Mouse (Mus musculus): Measurements from ENCODE around the gene Arhgap27. TPM values are rescaled to one million over a fixed set of nuclear protein-coding genes. Genes with fewer than 3 reads are reported as not detected.

Arhgap27 gene
- polyA plus RNA-seq, 1 experiment from 2014 or later, result 3.4 TPM

GRCm38 (mm10) chr11:103357710-103358109, 5.8 kb downstream of the Arhgap27 start:
- WGBS (ENCODE audit: insufficient replicate concordance), result 86% methylated on average over 10 of the region's 10 CpGs
- Histone ChIP-seq H3K4me1 (ENCODE audit: control insufficient read depth, insufficient read depth, low read length) (peaks cover 26% of the 10 kb centered on the region), H3K27ac (ENCODE audit: low read depth, low read length) (no peak overlapping the region), H3K9ac (ENCODE audit: low read depth, low read length) (no peak overlapping the region), H3K36me3 (ENCODE audit: control insufficient read depth, insufficient read depth, low read length) (no peaks in the 10 kb centered on the region), H3K4me3 (ENCODE audit: low read depth, low read length) (no peak overlapping the region), H3K9me3 (replicated peaks; ENCODE audit: control insufficient read depth, low read length) (peaks cover under 1% of the 10 kb centered on the region; the same call in 1 of the 2 replicates), H3K27me3 (ENCODE audit: control insufficient read depth, insufficient read depth, low read length) (peaks cover 57% of the 10 kb centered on the region), H3K4me2 (no peak overlapping the region)
- no peak for ATAC-seq (replicated peaks; ENCODE audit: insufficient number of reproducible peaks, low FRiP score, low TSS enrichment)

GRCm38 (mm10) chr11:103356938-103357670, 6.4 kb downstream of the Arhgap27 start:
- Histone ChIP-seq H3K36me3 (ENCODE audit: control insufficient read depth, insufficient read depth, low read length) (no peaks in the 10 kb centered on the region), H3K27ac (ENCODE audit: low read depth, low read length) (no peak overlapping the region), H3K4me3 (ENCODE audit: low read depth, low read length) (no peak overlapping the region), H3K4me2 (no peak overlapping the region), H3K9me3 (replicated peaks; ENCODE audit: control insufficient read depth, low read length) (peaks cover 3% of the 10 kb centered on the region; the same call in 1 of the 2 replicates), H3K27me3 (ENCODE audit: control insufficient read depth, insufficient read depth, low read length) (peaks cover 51% of the 10 kb centered on the region), H3K4me1 (ENCODE audit: control insufficient read depth, insufficient read depth, low read length) (peaks cover 20% of the 10 kb centered on the region; the same call in 1 of the 2 replicates), H3K9ac (ENCODE audit: low read depth, low read length) (no peak overlapping the region)
- WGBS (ENCODE audit: insufficient replicate concordance), result 75% methylated on average over 16 of the region's 16 CpGs
- ATAC-seq (replicated peaks; ENCODE audit: insufficient number of reproducible peaks, low FRiP score, low TSS enrichment), result no peak

DNA sequence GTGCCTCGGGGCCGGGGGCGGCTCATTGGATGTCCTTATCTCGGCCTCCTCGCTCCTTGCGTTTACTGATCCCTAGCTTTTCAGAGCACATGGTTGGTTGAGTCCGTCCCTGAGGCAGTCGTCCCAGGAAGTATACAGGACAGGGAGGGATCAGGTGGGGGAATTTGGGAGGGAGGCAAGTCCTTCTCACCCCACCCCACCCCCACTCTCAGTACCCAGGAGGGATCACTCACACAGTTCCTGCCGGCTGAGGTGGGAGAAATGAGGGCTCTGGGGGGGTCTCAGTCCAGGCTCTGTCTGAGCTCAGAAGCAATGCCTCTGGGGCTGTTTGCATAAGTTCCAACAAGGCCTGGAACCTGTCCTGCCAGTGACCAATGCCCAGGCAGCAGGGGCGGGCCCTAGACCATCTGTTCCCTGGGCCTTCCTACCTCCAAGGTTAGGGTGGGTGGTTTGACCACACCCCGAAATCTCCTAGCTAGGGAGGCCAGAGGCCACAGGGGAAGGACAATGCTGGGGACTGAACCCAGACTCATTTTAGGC, 7.4 kb downstream of the Arhgap27 start:
- peaks cover 3% of the 10 kb centered on the region; the same call in 1 of the 2 replicates for H3K9me3 ChIP-seq (replicated peaks; ENCODE audit: control insufficient read depth, low read length)
- H3K36me3 ChIP-seq (ENCODE audit: control insufficient read depth, insufficient read depth, low read length), result no peaks in the 10 kb centered on the region
- no peak for ATAC-seq (replicated peaks; ENCODE audit: insufficient number of reproducible peaks, low FRiP score, low TSS enrichment)
- H3K27ac ChIP-seq (ENCODE audit: low read depth, low read length), result no peak overlapping the region
- H3K4me3 ChIP-seq (ENCODE audit: low read depth, low read length), result no peak overlapping the region
- WGBS (ENCODE audit: insufficient replicate concordance), result 19% methylated on average over 11 of the region's 11 CpGs
- H3K4me2 ChIP-seq, result peak overlapping the region; percentile 27
- peaks cover 42% of the 10 kb centered on the region for H3K27me3 ChIP-seq (ENCODE audit: control insufficient read depth, insufficient read depth, low read length)
- peaks cover 14% of the 10 kb centered on the region; the same call in 1 of the 2 replicates for H3K4me1 ChIP-seq (ENCODE audit: control insufficient read depth, insufficient read depth, low read length)
- no peak overlapping the region for H3K9ac ChIP-seq (ENCODE audit: low read depth, low read length)

- Histone ChIP-seq H3K9ac (ENCODE audit: low read depth, low read length) (no peak overlapping the region), H3K27ac (ENCODE audit: low read depth, low read length) (no peak overlapping the region), H3K4me1 (ENCODE audit: control insufficient read depth, insufficient read depth, low read length) (peaks cover 12% of the 10 kb centered on the region; the same call in 1 of the 2 replicates), H3K4me3 (ENCODE audit: low read depth, low read length) (no peak overlapping the region), H3K9me3 (replicated peaks; ENCODE audit: control insufficient read depth, low read length) (peaks cover 3% of the 10 kb centered on the region; the same call in 1 of the 2 replicates), H3K27me3 (ENCODE audit: control insufficient read depth, insufficient read depth, low read length) (peaks cover 34% of the 10 kb centered on the region), H3K4me2 (no peak overlapping the region), H3K36me3 (ENCODE audit: control insufficient read depth, insufficient read depth, low read length) (no peaks in the 10 kb centered on the region)
- WGBS (ENCODE audit: insufficient replicate concordance), result 33% methylated on average over 11 of the region's 11 CpGs
- no peak for ATAC-seq (replicated peaks; ENCODE audit: insufficient number of reproducible peaks, low FRiP score, low TSS enrichment)
Observed at GRCm38 (mm10) chr11:103355251-103355650, 8.2 kb downstream of the Arhgap27 start.

- Histone ChIP-seq H3K27ac (ENCODE audit: low read depth, low read length) (no peak overlapping the region), H3K4me1 (ENCODE audit: control insufficient read depth, insufficient read depth, low read length) (peaks cover 7% of the 10 kb centered on the region; the same call in 1 of the 2 replicates), H3K4me2 (no peak overlapping the region), H3K4me3 (ENCODE audit: low read depth, low read length) (no peak overlapping the region), H3K9ac (ENCODE audit: low read depth, low read length) (no peak overlapping the region), H3K27me3 (ENCODE audit: control insufficient read depth, insufficient read depth, low read length) (peaks cover 29% of the 10 kb centered on the region), H3K9me3 (replicated peaks; ENCODE audit: control insufficient read depth, low read length) (peaks cover 3% of the 10 kb centered on the region; the same call in 1 of the 2 replicates), H3K36me3 (ENCODE audit: control insufficient read depth, insufficient read depth, low read length) (no peaks in the 10 kb centered on the region)
- WGBS (ENCODE audit: insufficient replicate concordance), result 68% methylated on average over 3 of the region's 3 CpGs
- no peak for ATAC-seq (replicated peaks; ENCODE audit: insufficient number of reproducible peaks, low FRiP score, low TSS enrichment)
Observed at GRCm38 (mm10) chr11:103354033-103354432, 9.5 kb downstream of the Arhgap27 start.

GRCm38 (mm10) chr11:103352239-103352814, 11.2 kb downstream of the Arhgap27 start:
- Histone ChIP-seq H3K4me3 (ENCODE audit: low read depth, low read length) (no peak overlapping the region), H3K9me3 (replicated peaks; ENCODE audit: control insufficient read depth, low read length) (peaks cover 3% of the 10 kb centered on the region; the same call in 1 of the 2 replicates), H3K4me1 (ENCODE audit: control insufficient read depth, insufficient read depth, low read length) (peaks cover 7% of the 10 kb centered on the region; the same call in 1 of the 2 replicates), H3K9ac (ENCODE audit: low read depth, low read length) (no peak overlapping the region), H3K4me2 (no peak overlapping the region), H3K36me3 (ENCODE audit: control insufficient read depth, insufficient read depth, low read length) (no peaks in the 10 kb centered on the region), H3K27ac (ENCODE audit: low read depth, low read length) (no peak overlapping the region), H3K27me3 (ENCODE audit: control insufficient read depth, insufficient read depth, low read length) (peaks cover 17% of the 10 kb centered on the region)
- no peak for ATAC-seq (replicated peaks; ENCODE audit: insufficient number of reproducible peaks, low FRiP score, low TSS enrichment)
- WGBS (ENCODE audit: insufficient replicate concordance), result 81% methylated on average over 5 of the region's 5 CpGs

GRCm38 (mm10) chr11:103350711-103351315, 12.7 kb downstream of the Arhgap27 start:
- Histone ChIP-seq H3K4me1 (ENCODE audit: control insufficient read depth, insufficient read depth, low read length) (peaks cover 8% of the 10 kb centered on the region), H3K9me3 (replicated peaks; ENCODE audit: control insufficient read depth, low read length) (peaks cover 3% of the 10 kb centered on the region; the same call in 1 of the 2 replicates), H3K9ac (ENCODE audit: low read depth, low read length) (no peak overlapping the region), H3K27me3 (ENCODE audit: control insufficient read depth, insufficient read depth, low read length) (peaks cover 4% of the 10 kb centered on the region), H3K4me3 (ENCODE audit: low read depth, low read length) (no peak overlapping the region), H3K4me2 (no peak overlapping the region), H3K27ac (ENCODE audit: low read depth, low read length) (no peak overlapping the region), H3K36me3 (ENCODE audit: control insufficient read depth, insufficient read depth, low read length) (no peaks in the 10 kb centered on the region)
- WGBS (ENCODE audit: insufficient replicate concordance), result 73% methylated on average over 12 of the region's 12 CpGs
- no peak for ATAC-seq (replicated peaks; ENCODE audit: insufficient number of reproducible peaks, low FRiP score, low TSS enrichment)

DNA sequence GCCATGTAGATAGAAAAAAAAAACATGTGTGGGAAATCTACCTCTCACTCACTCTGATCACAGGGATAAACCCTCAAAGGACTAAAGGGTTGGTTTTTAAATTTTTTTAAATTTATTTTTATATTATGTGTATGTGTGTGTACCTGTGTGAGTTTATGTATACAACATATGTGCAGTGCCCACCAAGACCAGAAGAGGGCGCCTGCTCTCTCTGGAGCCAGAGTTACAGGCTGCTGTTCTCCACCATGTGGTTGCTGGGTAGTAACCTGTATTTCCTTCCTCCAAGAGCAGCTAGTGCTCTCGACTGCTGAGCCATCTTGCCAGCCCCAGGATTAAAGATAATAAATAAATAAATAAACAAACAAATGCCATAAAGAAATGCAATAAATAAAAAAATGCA, 13.8 kb downstream of the Arhgap27 start:
- H3K27me3 ChIP-seq (ENCODE audit: control insufficient read depth, insufficient read depth, low read length), result peaks cover under 1% of the 10 kb centered on the region
- no peak overlapping the region for H3K27ac ChIP-seq (ENCODE audit: low read depth, low read length)
- H3K4me3 ChIP-seq (ENCODE audit: low read depth, low read length), result no peak overlapping the region
- peaks cover 6% of the 10 kb centered on the region for H3K4me1 ChIP-seq (ENCODE audit: control insufficient read depth, insufficient read depth, low read length)
- H3K9ac ChIP-seq (ENCODE audit: low read depth, low read length), result no peak overlapping the region
- H3K4me2 ChIP-seq, result no peak overlapping the region
- peaks cover 3% of the 10 kb centered on the region; the same call in 1 of the 2 replicates for H3K9me3 ChIP-seq (replicated peaks; ENCODE audit: control insufficient read depth, low read length)
- 79% methylated on average over 2 of the region's 2 CpGs for WGBS (ENCODE audit: insufficient replicate concordance)
- no peaks in the 10 kb centered on the region for H3K36me3 ChIP-seq (ENCODE audit: control insufficient read depth, insufficient read depth, low read length)
- ATAC-seq (replicated peaks; ENCODE audit: insufficient number of reproducible peaks, low FRiP score, low TSS enrichment), result no peak
